Mouse (Mus musculus) neural tube, embryonic 14.5 days (tissue): Measurements from ENCODE around the gene Dlg2. TPM values are rescaled to one million over a fixed set of nuclear protein-coding genes. Genes with fewer than 3 reads are reported as not detected.

Source experiments
- ATAC-seq: fragments of 200-750 bp; cut with Nextera tagmentation; 2 replicates; pipeline ENCODE4 v1.8.0; 2017; ENCODE audit warnings: low read depth, mild to moderate bottlenecking, moderate TSS enrichment, moderate library complexity
- H3K27ac ChIP-seq: fragments of 300-500 bp; sonication (generic); 2 replicates; pipeline ENCODE4 v1.5.1; 2014; ENCODE audit warnings: low read depth, mild to moderate bottlenecking, control low read depth, low read length, moderate library complexity, mixed read lengths
- H3K27me3 ChIP-seq: fragments of 300-500 bp; sonication (generic); 2 replicates; pipeline ENCODE4 v1.6.1; 2014; ENCODE audit warnings: low read length; ENCODE audit not compliant: control insufficient read depth, insufficient read depth
- H3K36me3 ChIP-seq: fragments of 300-500 bp; sonication (generic); 2 replicates; pipeline ENCODE4 v1.6.1; 2014; ENCODE audit warnings: low read length, mixed read lengths; ENCODE audit not compliant: control insufficient read depth, insufficient read depth
- H3K4me1 ChIP-seq: fragments of 300-500 bp; sonication (generic); 2 replicates; pipeline ENCODE4 v1.6.1; 2014; ENCODE audit warnings: low read length; ENCODE audit not compliant: control insufficient read depth, insufficient read depth
- H3K4me2 ChIP-seq: fragments of 300-500 bp; sonication (generic); 2 replicates; pipeline ENCODE4 v1.6.1; 2014; ENCODE audit warnings: mild to moderate bottlenecking, low read depth, low read length, control low read depth
- H3K4me3 ChIP-seq: fragments of 300-500 bp; sonication (generic); 2 replicates; pipeline ENCODE4 v1.5.1; 2014; ENCODE audit warnings: low read depth, low read length, control low read depth, mixed read lengths
- H3K9ac ChIP-seq: fragments of 300-500 bp; sonication (generic); replicated peaks from 2 replicates; pipeline ENCODE4 v1.6.1; 2014; ENCODE audit warnings: low read depth, mild to moderate bottlenecking, control low read depth, low read length, mixed read lengths
- H3K9me3 ChIP-seq: fragments of 300-500 bp; sonication (generic); 2 replicates; pipeline ENCODE4 v1.6.1; 2016; ENCODE audit warnings: low read length; ENCODE audit not compliant: control insufficient read depth
- WGBS: fragments of 180-500 bp; shearing (Covaris S2); extraction: QIAGEN DNeasy Blood & Tissue Kit; methylation state at CpG from one replicate; pipeline ENCODE4 v1.1.7; 2014; 5-methylcytosine and 5-hydroxymethylcytosine counted together
- polyA plus RNA-seq: library from polyadenylated mRNA; unstranded; fragments of >200 nt; fragmentation: Nextera tagmentation; extraction: Ambion mirVana; gene quantifications from 2 replicates; pipeline ENCODE4 v1.2.1, GENCODE M21; 2014

The Dlg2 gene
- polyA plus RNA-seq, 1 experiment from 2014 or later, result 48.0 TPM

DNA sequence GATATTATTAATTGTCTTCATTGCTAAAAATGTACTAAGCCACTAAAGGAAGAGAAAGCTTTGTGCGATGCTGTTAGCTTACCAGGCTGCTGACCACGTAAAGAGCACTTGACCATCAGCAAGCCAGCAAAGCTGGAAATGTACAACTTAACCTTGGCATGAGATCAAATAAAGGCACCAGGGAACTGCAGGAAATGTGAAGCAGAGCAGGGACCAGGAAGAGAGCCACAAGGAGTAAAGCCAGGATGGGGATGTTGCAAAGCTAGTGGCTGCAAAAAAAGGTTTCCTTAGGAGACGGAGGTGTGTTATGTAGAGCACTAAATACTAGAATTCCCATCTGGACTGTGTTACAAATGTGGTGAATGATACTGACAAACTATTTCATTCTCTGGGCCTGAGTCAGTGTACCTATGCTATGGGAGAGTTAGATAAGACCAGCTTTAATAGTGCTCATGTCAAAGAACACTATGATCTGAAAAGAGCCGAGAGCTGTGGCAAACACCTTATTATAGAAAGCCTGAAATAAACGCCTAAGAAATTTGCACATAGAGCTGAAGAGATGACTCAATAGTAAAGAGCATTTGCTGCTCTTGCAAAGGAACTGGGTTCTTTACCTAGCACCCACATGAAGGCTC, 1638.9 kb downstream of the Dlg2 start:
- H3K27me3 ChIP-seq, result no peaks in the 10 kb centered on the region
- WGBS, result 90% methylated on average over 5 of the region's 5 CpGs
- no peak overlapping the region for H3K27ac ChIP-seq
- H3K4me1 ChIP-seq, result no peaks in the 10 kb centered on the region
- ATAC-seq, result no peak
- no peak overlapping the region for H3K9ac ChIP-seq
- H3K36me3 ChIP-seq, result no peaks in the 10 kb centered on the region
- H3K9me3 ChIP-seq, result no peaks in the 10 kb centered on the region
- no peak overlapping the region for H3K4me2 ChIP-seq
- H3K4me3 ChIP-seq, result no peak overlapping the region

DNA sequence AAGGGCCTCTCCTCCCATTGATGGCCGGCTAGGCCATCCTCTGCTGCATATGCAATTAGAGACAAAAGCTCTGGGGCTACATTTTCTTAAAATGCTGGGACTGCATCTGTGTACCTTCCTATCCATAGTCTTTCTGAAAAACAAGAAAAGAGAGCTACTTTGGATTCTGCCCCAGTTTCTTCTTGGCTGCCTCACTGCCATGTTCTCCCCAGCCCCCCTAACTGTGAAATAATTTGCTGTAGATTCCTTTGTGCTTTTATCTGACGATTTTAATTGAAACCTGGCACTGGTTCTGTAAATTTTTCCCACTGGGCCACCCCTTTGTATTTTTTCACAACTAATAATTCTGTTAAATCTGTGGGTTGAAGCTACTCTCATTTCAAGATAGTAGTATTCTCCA, 1646.8 kb downstream of the Dlg2 start:
- H3K4me3 ChIP-seq, result no peak overlapping the region
- 39% methylated on average over 2 of the region's 2 CpGs for WGBS
- no peaks in the 10 kb centered on the region for H3K36me3 ChIP-seq
- no peak overlapping the region for H3K27ac ChIP-seq
- H3K4me1 ChIP-seq, result no peaks in the 10 kb centered on the region
- no peak overlapping the region for H3K9ac ChIP-seq
- H3K27me3 ChIP-seq, result no peaks in the 10 kb centered on the region
- no peak overlapping the region for H3K4me2 ChIP-seq
- ATAC-seq, result no peak
- no peaks in the 10 kb centered on the region for H3K9me3 ChIP-seq

DNA sequence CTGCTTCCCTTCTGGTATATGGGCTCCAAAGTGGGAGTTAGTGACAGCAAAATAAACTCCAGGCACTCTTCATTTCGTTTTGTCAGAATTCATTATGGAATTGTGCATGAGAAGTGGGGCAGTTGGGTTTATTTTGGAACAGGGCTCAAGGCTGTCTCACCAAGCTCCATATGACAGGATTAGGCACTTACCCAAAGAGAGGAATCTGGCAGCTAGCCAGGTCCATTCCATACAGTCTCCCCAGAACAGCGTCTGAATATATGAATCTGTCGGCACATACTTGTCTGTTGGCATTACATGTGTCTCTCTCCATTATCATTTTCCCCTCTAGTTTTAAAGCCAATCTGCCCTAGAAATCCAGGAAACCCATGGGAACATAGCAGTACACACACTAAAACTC, 1649.4 kb downstream of the Dlg2 start:
- Histone ChIP-seq H3K4me3 (no peak overlapping the region), H3K9me3 (no peaks in the 10 kb centered on the region), H3K4me2 (no peak overlapping the region), H3K27ac (no peak overlapping the region), H3K9ac (no peak overlapping the region), H3K36me3 (no peaks in the 10 kb centered on the region), H3K4me1 (no peaks in the 10 kb centered on the region), H3K27me3 (no peaks in the 10 kb centered on the region)
- no peak for ATAC-seq
- 63% methylated on average over 3 of the region's 3 CpGs for WGBS

DNA sequence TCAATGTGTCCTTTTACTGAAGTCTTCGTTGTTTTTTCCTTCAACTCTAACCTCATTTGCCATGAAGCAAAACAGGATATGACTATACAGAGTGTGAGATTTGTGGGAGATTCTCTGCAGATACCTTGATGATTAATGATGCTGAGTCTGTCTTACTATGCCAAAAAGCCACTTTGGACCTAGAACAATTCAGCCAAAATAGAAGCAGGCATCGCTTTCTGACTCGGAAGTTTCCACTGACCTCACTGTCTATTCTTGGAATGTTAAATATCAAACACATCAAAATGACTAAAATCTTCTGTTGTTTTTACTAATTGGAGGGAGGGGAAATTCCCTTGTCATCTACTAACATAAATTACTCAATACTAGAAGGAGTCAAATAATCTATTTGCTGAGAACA, 1657.8 kb downstream of the Dlg2 start:
- Histone ChIP-seq H3K4me2 (no peak overlapping the region), H3K36me3 (no peaks in the 10 kb centered on the region), H3K27ac (no peak overlapping the region), H3K4me1 (no peaks in the 10 kb centered on the region), H3K27me3 (no peaks in the 10 kb centered on the region), H3K9me3 (no peaks in the 10 kb centered on the region), H3K4me3 (no peak overlapping the region), H3K9ac (no peak overlapping the region)
- 91% methylated on average over 3 of the region's 3 CpGs for WGBS
- ATAC-seq, result no peak

DNA sequence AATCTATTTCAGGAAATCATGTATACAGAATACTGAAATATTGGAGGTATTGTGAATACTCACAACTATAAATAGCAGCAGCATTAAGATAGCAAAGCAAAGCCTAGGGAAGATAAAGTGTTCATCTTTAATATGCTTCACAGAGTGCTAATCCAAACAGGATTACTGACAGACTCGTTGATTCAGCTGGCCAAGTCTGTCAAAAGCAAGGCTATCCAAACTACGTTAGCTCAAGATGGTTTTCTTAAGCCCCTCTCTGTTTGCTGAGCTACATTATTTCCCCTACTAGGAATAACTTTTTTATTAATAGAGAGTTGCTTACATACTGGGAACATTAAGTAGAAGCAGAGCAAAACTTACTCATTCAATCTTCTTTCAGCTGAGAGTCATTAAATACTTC, 1659.2 kb downstream of the Dlg2 start:
- ATAC-seq, result no peak
- H3K4me1 ChIP-seq, result no peaks in the 10 kb centered on the region
- H3K4me2 ChIP-seq, result no peak overlapping the region
- no peak overlapping the region for H3K4me3 ChIP-seq
- no peak overlapping the region for H3K27ac ChIP-seq
- no peak overlapping the region for H3K9ac ChIP-seq
- 77% methylated on average over 2 of the region's 2 CpGs for WGBS
- H3K27me3 ChIP-seq, result no peaks in the 10 kb centered on the region
- H3K9me3 ChIP-seq, result no peaks in the 10 kb centered on the region
- H3K36me3 ChIP-seq, result no peaks in the 10 kb centered on the region

DNA sequence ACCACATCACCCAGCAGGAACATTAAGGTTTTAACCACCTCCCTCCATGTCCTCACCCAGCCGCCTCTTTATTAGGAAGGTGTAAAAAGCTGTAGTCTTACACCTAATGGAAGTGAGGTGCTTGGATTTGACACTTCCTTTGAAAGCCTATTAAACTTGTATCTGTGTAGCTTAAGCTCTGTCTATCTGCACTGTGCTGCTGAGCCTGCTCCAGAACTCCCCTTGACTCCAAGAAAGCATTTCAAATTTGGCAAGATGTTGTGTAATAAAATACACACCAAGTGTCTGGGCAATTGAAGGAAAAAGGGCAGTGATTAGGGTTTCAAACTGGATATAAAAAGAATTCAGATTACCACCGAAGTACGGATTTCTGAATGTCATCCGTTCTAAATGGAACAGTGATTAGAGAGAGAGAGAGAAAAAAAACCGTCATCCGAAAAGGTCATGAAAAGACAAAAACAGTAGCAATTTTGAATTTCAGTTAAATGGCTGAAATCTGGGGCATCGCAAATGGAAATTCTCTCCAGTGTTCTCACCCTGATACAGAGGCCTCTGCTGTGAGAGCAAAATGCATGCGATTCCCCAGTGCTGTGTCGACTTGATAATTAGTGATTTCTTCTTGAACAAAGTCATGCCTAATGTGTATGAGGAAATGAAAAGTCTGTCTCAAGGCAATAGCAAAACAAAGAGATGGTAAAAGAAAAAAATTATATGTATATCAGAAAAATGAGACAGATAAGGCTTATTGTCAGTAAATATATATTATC, 1663.8 kb downstream of the Dlg2 start:
- H3K36me3 ChIP-seq, result no peaks in the 10 kb centered on the region
- WGBS, result 79% methylated on average over 9 of the region's 9 CpGs
- no peak overlapping the region for H3K9ac ChIP-seq
- no peaks in the 10 kb centered on the region for H3K9me3 ChIP-seq
- ATAC-seq, result no peak
- no peak overlapping the region for H3K27ac ChIP-seq
- no peaks in the 10 kb centered on the region for H3K4me1 ChIP-seq
- H3K4me2 ChIP-seq, result no peak overlapping the region
- H3K27me3 ChIP-seq, result no peaks in the 10 kb centered on the region
- H3K4me3 ChIP-seq, result no peak overlapping the region

DNA sequence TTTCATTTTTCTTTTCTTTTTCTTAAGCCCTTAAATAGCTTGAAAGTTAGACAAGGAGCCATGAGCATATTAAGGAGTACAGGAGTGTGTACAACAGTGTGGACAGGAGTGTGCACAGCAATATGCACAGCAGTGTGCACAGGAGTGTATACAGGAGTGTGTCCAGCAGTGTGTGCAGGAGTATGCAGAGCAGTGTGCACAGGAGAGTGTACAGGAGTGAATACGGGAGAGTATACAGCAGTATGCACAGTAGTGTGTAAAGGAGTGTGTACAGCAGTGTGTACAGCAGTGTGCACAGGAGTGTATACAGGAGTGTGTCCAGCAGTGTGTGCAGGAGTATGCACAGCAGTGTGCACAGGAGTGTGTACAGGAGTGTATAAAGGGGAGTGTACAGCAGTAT, 1671.0 kb downstream of the Dlg2 start:
- H3K4me1 ChIP-seq, result no peaks in the 10 kb centered on the region
- H3K27me3 ChIP-seq, result no peaks in the 10 kb centered on the region
- no peak; the same call in 1 of the 2 replicates for ATAC-seq
- 97% methylated on average over 1 of the region's 1 CpGs for WGBS
- no peak overlapping the region for H3K4me2 ChIP-seq
- H3K4me3 ChIP-seq, result no peak overlapping the region
- H3K9me3 ChIP-seq, result no peaks in the 10 kb centered on the region
- H3K9ac ChIP-seq, result no peak overlapping the region
- no peaks in the 10 kb centered on the region for H3K36me3 ChIP-seq
- H3K27ac ChIP-seq, result no peak overlapping the region

DNA sequence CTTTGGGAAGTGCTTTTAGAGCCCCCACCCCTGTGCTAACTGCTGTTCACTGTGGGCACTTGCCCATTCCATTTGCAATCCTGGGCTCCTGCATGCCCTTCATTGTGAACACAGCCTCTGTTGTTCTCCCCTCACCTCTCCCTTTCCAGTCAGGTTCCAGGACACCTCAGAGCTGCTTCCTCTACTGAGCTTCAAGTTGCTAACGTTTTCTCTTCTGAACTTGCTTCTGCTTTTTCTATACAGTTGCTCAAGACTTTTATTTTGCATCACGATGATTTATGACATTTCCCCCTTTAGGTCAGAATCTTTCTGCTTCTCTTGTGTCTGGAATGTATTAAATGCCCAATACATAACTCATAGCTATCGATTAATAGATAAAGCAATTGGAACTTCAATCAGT, 1674.3 kb downstream of the Dlg2 start:
- 78% methylated on average over 3 of the region's 3 CpGs for WGBS
- H3K36me3 ChIP-seq, result no peaks in the 10 kb centered on the region
- H3K27me3 ChIP-seq, result no peaks in the 10 kb centered on the region
- H3K9me3 ChIP-seq, result no peaks in the 10 kb centered on the region
- H3K9ac ChIP-seq, result no peak overlapping the region
- no peak overlapping the region for H3K27ac ChIP-seq
- ATAC-seq, result no peak
- no peak overlapping the region for H3K4me2 ChIP-seq
- no peak overlapping the region for H3K4me3 ChIP-seq
- no peaks in the 10 kb centered on the region for H3K4me1 ChIP-seq

DNA sequence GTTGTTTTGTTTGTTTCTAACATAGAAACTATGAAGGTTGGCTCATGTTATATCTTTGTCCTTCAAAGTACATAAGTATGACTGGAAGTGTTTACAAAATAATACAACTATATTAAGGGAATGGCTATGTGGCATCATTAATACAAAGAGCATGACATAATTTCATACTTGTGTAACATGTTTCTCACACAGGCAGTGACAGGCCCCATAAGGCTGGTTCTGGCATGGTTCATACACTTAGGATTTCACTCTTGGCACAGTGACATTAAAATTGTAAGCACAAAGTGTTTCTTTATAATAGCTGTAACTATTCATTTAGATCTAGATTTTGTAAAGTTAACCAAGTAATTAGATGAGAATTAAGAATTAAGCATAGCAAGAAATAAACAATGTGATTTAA, 1678.1 kb downstream of the Dlg2 start:
- Histone ChIP-seq H3K27ac (no peak overlapping the region), H3K9ac (no peak overlapping the region), H3K27me3 (no peaks in the 10 kb centered on the region), H3K4me3 (no peak overlapping the region), H3K4me1 (no peaks in the 10 kb centered on the region), H3K36me3 (no peaks in the 10 kb centered on the region), H3K4me2 (no peak overlapping the region), H3K9me3 (no peaks in the 10 kb centered on the region)
- ATAC-seq, result no peak
